Mouse (Mus musculus) hindbrain, embryonic 11.5 days (tissue): ENCODE results near the gene Rtkn. TPM values are rescaled to one million over a fixed set of nuclear protein-coding genes. Genes with fewer than 3 reads are reported as not detected.
A peak's percentile ranks its signal among the peaks of the same experiment; 100 is the strongest.

Experiments
- ATAC-seq: fragments of 200-750 bp; cut with Nextera tagmentation; 2 replicates; pipeline ENCODE4 v1.8.0; 2017; ENCODE audit warnings: mild to moderate bottlenecking, moderate TSS enrichment, moderate library complexity; ENCODE audit not compliant: low FRiP score
- DNase-seq: peaks from one replicate; pipeline ENCODE4 v3.0.0-alpha.2; 2015; ENCODE audit warnings: low spot score
- H3K27ac ChIP-seq: fragments of 300-500 bp; sonication (generic); 2 replicates; pipeline ENCODE4 v1.5.1; 2014; ENCODE audit warnings: mild to moderate bottlenecking, low read depth, low read length
- H3K27me3 ChIP-seq: fragments of 300-500 bp; sonication (generic); 2 replicates; pipeline ENCODE4 v1.6.1; 2014; ENCODE audit warnings: mild to moderate bottlenecking, low read length, moderate library complexity, mixed read lengths; ENCODE audit not compliant: control insufficient read depth, insufficient read depth
- H3K36me3 ChIP-seq: fragments of 300-500 bp; sonication (generic); 2 replicates; pipeline ENCODE4 v1.6.1; 2014; ENCODE audit warnings: mild to moderate bottlenecking, low read length, moderate library complexity, mixed read lengths; ENCODE audit not compliant: control insufficient read depth, insufficient read depth
- H3K4me1 ChIP-seq: fragments of 300-500 bp; sonication (generic); replicated peaks from 2 replicates; pipeline ENCODE4 v1.6.1; 2014; ENCODE audit warnings: low read length, mixed read lengths; ENCODE audit not compliant: control insufficient read depth, insufficient read depth
- H3K4me2 ChIP-seq: fragments of 300-500 bp; sonication (generic); replicated peaks from 2 replicates; pipeline ENCODE4 v1.6.1; 2014; ENCODE audit warnings: mild to moderate bottlenecking, low read depth, low read length
- H3K4me3 ChIP-seq: fragments of 300-500 bp; sonication (generic); 2 replicates; pipeline ENCODE4 v1.5.1; 2014; ENCODE audit warnings: low read depth, low read length
- H3K9ac ChIP-seq: fragments of 300-500 bp; sonication (generic); 2 replicates; pipeline ENCODE4 v1.6.1; 2014; ENCODE audit warnings: low read depth, low read length
- H3K9me3 ChIP-seq: fragments of 300-500 bp; sonication (generic); 2 replicates; pipeline ENCODE4 v1.6.1; 2016; ENCODE audit warnings: low read length; ENCODE audit not compliant: control insufficient read depth
- WGBS: fragments of 180-500 bp; shearing (Covaris S2); extraction: QIAGEN DNeasy Blood & Tissue Kit; methylation state at CpG from one replicate; pipeline ENCODE4 v1.1.7; 2014; 5-methylcytosine and 5-hydroxymethylcytosine counted together
- polyA plus RNA-seq: library from polyadenylated mRNA; unstranded; fragments of >200 nt; fragmentation: Nextera tagmentation; extraction: Ambion mirVana; gene quantifications from 2 replicates; pipeline ENCODE4 v1.2.1, GENCODE M21; 2014

Rtkn gene
- polyA plus RNA-seq, 1 experiment from 2014 or later, result 17.7 TPM

- Histone ChIP-seq H3K4me1 (peaks cover 11% of the 10 kb centered on the region), H3K4me2 (peak overlapping the region; percentile 59), H3K9ac (peak overlapping the region; percentile 46), H3K36me3 (no peaks in the 10 kb centered on the region), H3K27me3 (no peaks in the 10 kb centered on the region; the same call in 1 of the 2 replicates), H3K9me3 (no peaks in the 10 kb centered on the region), H3K27ac (no peak overlapping the region), H3K4me3 (peak overlapping the region; percentile 31; the same call in 1 of the 2 replicates)
- DNase-seq, result no peak
- 24% methylated on average over 4 of the region's 4 CpGs for WGBS
- no peak for ATAC-seq
Measured at GRCm38 (mm10) chr6:83141636-83142035, 6.4 kb downstream of the Rtkn start.

- peaks cover 11% of the 10 kb centered on the region for H3K4me1 ChIP-seq
- ATAC-seq, result peak; percentile 6; the same call in 1 of the 2 replicates
- no peaks in the 10 kb centered on the region; the same call in 1 of the 2 replicates for H3K27me3 ChIP-seq
- DNase-seq, result peak; percentile 41
- H3K27ac ChIP-seq, result 0 out of 2 replicates have a peak overlapping the region, but pooled peaks have one; percentile 20
- no peaks in the 10 kb centered on the region for H3K9me3 ChIP-seq
- peak overlapping the region; percentile 31 for H3K4me3 ChIP-seq
- WGBS, result 3% methylated on average over 41 of the region's 41 CpGs
- 0 out of 2 replicates have a peak, but pooled peaks cover 2% of the 10 kb centered on the region for H3K36me3 ChIP-seq
- H3K4me2 ChIP-seq, result peak overlapping the region; percentile 59
- peak overlapping the region; percentile 46 for H3K9ac ChIP-seq
Measured at GRCm38 (mm10) chr6:83142211-83142731, 7.0 kb downstream of the Rtkn start.

GRCm38 (mm10) chr6:83142886-83143285 lies 7.6 kb downstream of the Rtkn start:
- no peak overlapping the region for H3K9ac ChIP-seq
- no peaks in the 10 kb centered on the region; the same call in 1 of the 2 replicates for H3K27me3 ChIP-seq
- ATAC-seq (no peak), DNase-seq (no peak)
- no peaks in the 10 kb centered on the region for H3K9me3 ChIP-seq
- no peak overlapping the region for H3K27ac ChIP-seq
- H3K4me2 ChIP-seq, result peak overlapping the region; percentile 59
- WGBS, result 40% methylated on average over 11 of the region's 11 CpGs
- H3K36me3 ChIP-seq, result 0 out of 2 replicates have a peak, but pooled peaks cover 2% of the 10 kb centered on the region
- H3K4me1 ChIP-seq, result peaks cover 11% of the 10 kb centered on the region
- H3K4me3 ChIP-seq, result no peak overlapping the region

- Histone ChIP-seq H3K36me3 (0 out of 2 replicates have a peak, but pooled peaks cover 2% of the 10 kb centered on the region), H3K27ac (no peak overlapping the region), H3K4me1 (peaks cover 8% of the 10 kb centered on the region), H3K9me3 (no peaks in the 10 kb centered on the region), H3K9ac (no peak overlapping the region), H3K27me3 (no peaks in the 10 kb centered on the region; the same call in 1 of the 2 replicates), H3K4me3 (no peak overlapping the region), H3K4me2 (no peak overlapping the region)
- WGBS, result 89% methylated on average over 2 of the region's 2 CpGs
- DNase-seq (no peak), ATAC-seq (no peak)
Measured at GRCm38 (mm10) chr6:83145209-83145608, 9.9 kb downstream of the Rtkn start.

- H3K4me3 ChIP-seq, result no peak overlapping the region
- H3K36me3 ChIP-seq, result 0 out of 2 replicates have a peak, but pooled peaks cover 2% of the 10 kb centered on the region
- no peaks in the 10 kb centered on the region; the same call in 1 of the 2 replicates for H3K27me3 ChIP-seq
- no peaks in the 10 kb centered on the region for H3K9me3 ChIP-seq
- DNase-seq, result no peak
- H3K4me2 ChIP-seq, result no peak overlapping the region
- H3K9ac ChIP-seq, result no peak overlapping the region
- ATAC-seq, result no peak
- no peak overlapping the region for H3K27ac ChIP-seq
- H3K4me1 ChIP-seq, result peaks cover 8% of the 10 kb centered on the region
- WGBS, result 75% methylated on average over 9 of the region's 9 CpGs
Measured at GRCm38 (mm10) chr6:83145805-83146204, 10.5 kb downstream of the Rtkn start.

- 61% methylated on average over 7 of the region's 7 CpGs for WGBS
- H3K4me1 ChIP-seq, result peaks cover 5% of the 10 kb centered on the region
- H3K27ac ChIP-seq, result no peak overlapping the region
- no peaks in the 10 kb centered on the region for H3K27me3 ChIP-seq
- 0 out of 2 replicates have a peak, but pooled peaks cover 2% of the 10 kb centered on the region for H3K36me3 ChIP-seq
- no peak for ATAC-seq
- no peaks in the 10 kb centered on the region for H3K9me3 ChIP-seq
- DNase-seq, result no peak
- no peak overlapping the region for H3K4me3 ChIP-seq
- no peak overlapping the region for H3K9ac ChIP-seq
- H3K4me2 ChIP-seq, result no peak overlapping the region
Measured at GRCm38 (mm10) chr6:83147280-83147679, 12.0 kb downstream of the Rtkn start.

GRCm38 (mm10) chr6:83151721-83152120 lies 16.5 kb downstream of the Rtkn start:
- no peak overlapping the region for H3K4me2 ChIP-seq
- no peak overlapping the region for H3K9ac ChIP-seq
- 0 out of 2 replicates have a peak, but pooled peaks cover 8% of the 10 kb centered on the region for H3K4me1 ChIP-seq
- ATAC-seq (no peak), DNase-seq (no peak)
- no peaks in the 10 kb centered on the region for H3K9me3 ChIP-seq
- WGBS, result 24% methylated on average over 8 of the region's 8 CpGs
- H3K27ac ChIP-seq, result no peak overlapping the region
- H3K4me3 ChIP-seq, result no peak overlapping the region
- no peaks in the 10 kb centered on the region for H3K27me3 ChIP-seq
- H3K36me3 ChIP-seq, result 0 out of 2 replicates have a peak, but pooled peaks cover 2% of the 10 kb centered on the region

- H3K4me1 ChIP-seq, result 0 out of 2 replicates have a peak, but pooled peaks cover 8% of the 10 kb centered on the region
- no peak overlapping the region for H3K4me2 ChIP-seq
- DNase-seq, result no peak
- H3K36me3 ChIP-seq, result no peaks in the 10 kb centered on the region
- H3K9ac ChIP-seq, result no peak overlapping the region
- ATAC-seq, result no peak
- 92% methylated on average over 12 of the region's 12 CpGs for WGBS
- no peaks in the 10 kb centered on the region for H3K27me3 ChIP-seq
- no peak overlapping the region for H3K27ac ChIP-seq
- H3K9me3 ChIP-seq, result no peaks in the 10 kb centered on the region
- H3K4me3 ChIP-seq, result no peak overlapping the region
Measured at GRCm38 (mm10) chr6:83153038-83153437, 17.8 kb downstream of the Rtkn start.

- 74% methylated on average over 5 of the region's 5 CpGs for WGBS
- no peaks in the 10 kb centered on the region for H3K27me3 ChIP-seq
- H3K9me3 ChIP-seq, result no peaks in the 10 kb centered on the region
- DNase-seq (no peak), ATAC-seq (no peak)
- H3K4me1 ChIP-seq, result 0 out of 2 replicates have a peak, but pooled peaks cover 8% of the 10 kb centered on the region
- no peak overlapping the region for H3K4me2 ChIP-seq
- no peak overlapping the region for H3K9ac ChIP-seq
- H3K4me3 ChIP-seq, result no peak overlapping the region
- H3K36me3 ChIP-seq, result no peaks in the 10 kb centered on the region
- H3K27ac ChIP-seq, result no peak overlapping the region
Measured at GRCm38 (mm10) chr6:83153485-83153884, 18.2 kb downstream of the Rtkn start.
